Mouse (Mus musculus): ENCODE measurements at regions not wholly inside any gene's neighbourhood (a gene's known extent, or its start where the extent isn't known, plus 50 kb on each side); places are given as distances from the start of the nearest gene placed in this dataset.

DNA sequence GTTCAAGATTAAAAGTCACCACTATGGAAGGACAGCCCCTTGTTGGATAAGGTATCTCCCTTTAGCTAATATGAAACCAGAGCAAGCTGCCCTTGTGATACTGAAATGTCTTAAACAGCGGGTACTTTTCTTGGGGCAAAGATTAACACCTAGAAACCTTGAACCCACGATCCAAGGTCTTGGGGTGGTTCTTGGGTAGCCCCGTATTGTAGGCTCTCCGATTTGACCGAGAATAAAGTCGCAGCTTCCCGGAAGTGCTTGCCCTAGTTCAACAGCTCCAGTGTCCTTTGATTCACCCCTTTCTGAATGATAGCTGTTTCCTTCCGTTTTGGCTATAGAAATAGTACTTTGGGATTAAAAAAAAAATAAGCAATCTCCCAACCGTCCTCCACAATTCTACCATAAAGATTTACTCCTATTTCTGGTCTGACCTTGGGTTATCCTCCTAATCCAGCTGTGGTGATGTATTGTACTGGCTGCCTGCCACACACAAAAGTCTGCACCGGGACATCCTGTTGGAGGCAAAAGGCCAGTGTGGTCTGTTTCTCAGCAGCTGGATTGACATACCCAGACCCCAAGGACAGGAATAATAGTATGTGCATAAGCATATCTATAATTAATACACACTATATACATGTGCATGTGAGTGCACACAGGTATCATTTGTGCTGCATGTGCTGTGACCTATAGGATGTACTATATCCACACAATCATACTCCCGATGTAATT is 427.0 kb upstream of the Dph6 start:
- TF ChIP-seq CTCF (IDR thresholded peaks at IDR 0.05) (no peak), POLR2A (IDR thresholded peaks at IDR 0.05; ENCODE audit: insufficient read depth, low read depth, low read length) (no peak), EP300 (IDR thresholded peaks at IDR 0.05; ENCODE audit: insufficient read depth, low read depth, low read length) (no peak)

Data from heart, adult 2 months (tissue).